Mouse (Mus musculus): ENCODE measurements at regions not wholly inside any gene's neighbourhood (a gene's known extent, or its start where the extent isn't known, plus 50 kb on each side); places are given as distances from the start of the nearest gene placed in this dataset.

- 86% methylated on average over 5 of the region's 5 CpGs for WGBS
- Histone ChIP-seq H3K27me3 (replicated peaks; ENCODE audit: control insufficient read depth, insufficient read depth, low read length) (no peaks in the 10 kb centered on the region), H3K4me3 (ENCODE audit: insufficient read depth, low read depth, low read length) (no peak overlapping the region), H3K4me1 (ENCODE audit: control insufficient read depth, insufficient read depth, low read length) (no peaks in the 10 kb centered on the region), H3K36me3 (ENCODE audit: control insufficient read depth, insufficient read depth, low read length) (no peaks in the 10 kb centered on the region), H3K27ac (ENCODE audit: insufficient read depth, low read depth, low read length) (no peak overlapping the region)
- TF ChIP-seq CTCF (conservative IDR thresholded peaks at IDR 0.05; ENCODE audit: insufficient read depth, insufficient read length, low read depth, low read length) (no peak), POLR2A (IDR thresholded peaks at IDR 0.05; ENCODE audit: low read depth, low read length) (no peak)
- DNase-seq: no peak
Measured at GRCm38 (mm10) chr1:143888065-143888464, 111.0 kb downstream of the Uchl5 start.

GRCm38 (mm10) chr1:143886014-143886413 is 108.9 kb downstream of the Uchl5 start:
- Histone ChIP-seq H3K4me3 (ENCODE audit: insufficient read depth, low read depth, low read length) (no peak overlapping the region), H3K27me3 (replicated peaks; ENCODE audit: control insufficient read depth, insufficient read depth, low read length) (no peaks in the 10 kb centered on the region), H3K36me3 (ENCODE audit: control insufficient read depth, insufficient read depth, low read length) (no peaks in the 10 kb centered on the region), H3K4me1 (ENCODE audit: control insufficient read depth, insufficient read depth, low read length) (no peaks in the 10 kb centered on the region), H3K27ac (ENCODE audit: insufficient read depth, low read depth, low read length) (no peak overlapping the region)
- no peak for TF ChIP-seq CTCF (conservative IDR thresholded peaks at IDR 0.05; ENCODE audit: insufficient read depth, insufficient read length, low read depth, low read length)
- TF ChIP-seq POLR2A (IDR thresholded peaks at IDR 0.05; ENCODE audit: low read depth, low read length): no peak
- DNase-seq: no peak
- WGBS: 51% methylated on average over 1 of the region's 1 CpGs

GRCm38 (mm10) chr1:143881192-143881591 is 104.1 kb downstream of the Uchl5 start:
- Histone ChIP-seq H3K27me3 (replicated peaks; ENCODE audit: control insufficient read depth, insufficient read depth, low read length) (no peaks in the 10 kb centered on the region), H3K27ac (ENCODE audit: insufficient read depth, low read depth, low read length) (no peak overlapping the region), H3K4me1 (ENCODE audit: control insufficient read depth, insufficient read depth, low read length) (no peaks in the 10 kb centered on the region), H3K4me3 (ENCODE audit: insufficient read depth, low read depth, low read length) (no peak overlapping the region), H3K36me3 (ENCODE audit: control insufficient read depth, insufficient read depth, low read length) (no peaks in the 10 kb centered on the region)
- no peak for DNase-seq
- TF ChIP-seq CTCF (conservative IDR thresholded peaks at IDR 0.05; ENCODE audit: insufficient read depth, insufficient read length, low read depth, low read length): no peak
- TF ChIP-seq POLR2A (IDR thresholded peaks at IDR 0.05; ENCODE audit: low read depth, low read length): no peak
- WGBS: 66% methylated on average over 6 of the region's 6 CpGs

- no peaks in the 10 kb centered on the region for H3K27me3 ChIP-seq (replicated peaks; ENCODE audit: control insufficient read depth, insufficient read depth, low read length)
- TF ChIP-seq POLR2A (IDR thresholded peaks at IDR 0.05; ENCODE audit: low read depth, low read length) (no peak), CTCF (conservative IDR thresholded peaks at IDR 0.05; ENCODE audit: insufficient read depth, insufficient read length, low read depth, low read length) (no peak)
- no peak for DNase-seq
- H3K36me3 ChIP-seq (ENCODE audit: control insufficient read depth, insufficient read depth, low read length): no peaks in the 10 kb centered on the region
- H3K4me1 ChIP-seq (ENCODE audit: control insufficient read depth, insufficient read depth, low read length): no peaks in the 10 kb centered on the region
- WGBS: 94% methylated on average over 5 of the region's 5 CpGs
- H3K27ac ChIP-seq (ENCODE audit: insufficient read depth, low read depth, low read length): no peak overlapping the region
- no peak overlapping the region for H3K4me3 ChIP-seq (ENCODE audit: insufficient read depth, low read depth, low read length)
Measured at GRCm38 (mm10) chr1:143879622-143880021, 102.5 kb downstream of the Uchl5 start.

- Histone ChIP-seq H3K36me3 (ENCODE audit: control insufficient read depth, insufficient read depth, low read length) (no peaks in the 10 kb centered on the region), H3K4me1 (ENCODE audit: control insufficient read depth, insufficient read depth, low read length) (no peaks in the 10 kb centered on the region), H3K27ac (ENCODE audit: insufficient read depth, low read depth, low read length) (no peak overlapping the region), H3K27me3 (replicated peaks; ENCODE audit: control insufficient read depth, insufficient read depth, low read length) (no peaks in the 10 kb centered on the region), H3K4me3 (ENCODE audit: insufficient read depth, low read depth, low read length) (no peak overlapping the region)
- no peak for DNase-seq
- 58% methylated on average over 2 of the region's 2 CpGs for WGBS
- no peak for TF ChIP-seq POLR2A (IDR thresholded peaks at IDR 0.05; ENCODE audit: low read depth, low read length)
- no peak for TF ChIP-seq CTCF (conservative IDR thresholded peaks at IDR 0.05; ENCODE audit: insufficient read depth, insufficient read length, low read depth, low read length)
Measured at GRCm38 (mm10) chr1:143878266-143878665, 101.2 kb downstream of the Uchl5 start.

- TF ChIP-seq POLR2A (IDR thresholded peaks at IDR 0.05; ENCODE audit: low read depth, low read length): no peak
- H3K27ac ChIP-seq (ENCODE audit: insufficient read depth, low read depth, low read length): no peak overlapping the region
- no peaks in the 10 kb centered on the region for H3K27me3 ChIP-seq (replicated peaks; ENCODE audit: control insufficient read depth, insufficient read depth, low read length)
- no peaks in the 10 kb centered on the region for H3K36me3 ChIP-seq (ENCODE audit: control insufficient read depth, insufficient read depth, low read length)
- H3K4me1 ChIP-seq (ENCODE audit: control insufficient read depth, insufficient read depth, low read length): no peaks in the 10 kb centered on the region
- no peak overlapping the region for H3K4me3 ChIP-seq (ENCODE audit: insufficient read depth, low read depth, low read length)
- WGBS: 69% methylated on average over 10 of the region's 10 CpGs
- no peak for DNase-seq
Measured at GRCm38 (mm10) chr1:143860319-143860718, 83.2 kb downstream of the Uchl5 start.

- no peak for TF ChIP-seq CTCF (conservative IDR thresholded peaks at IDR 0.05; ENCODE audit: insufficient read depth, insufficient read length, low read depth, low read length)
- TF ChIP-seq POLR2A (IDR thresholded peaks at IDR 0.05; ENCODE audit: low read depth, low read length): no peak
- Histone ChIP-seq H3K4me1 (ENCODE audit: control insufficient read depth, insufficient read depth, low read length) (no peaks in the 10 kb centered on the region), H3K27me3 (replicated peaks; ENCODE audit: control insufficient read depth, insufficient read depth, low read length) (no peaks in the 10 kb centered on the region), H3K4me3 (ENCODE audit: insufficient read depth, low read depth, low read length) (no peak overlapping the region), H3K27ac (ENCODE audit: insufficient read depth, low read depth, low read length) (no peak overlapping the region), H3K36me3 (ENCODE audit: control insufficient read depth, insufficient read depth, low read length) (no peaks in the 10 kb centered on the region)
- DNase-seq: no peak
Measured at GRCm38 (mm10) chr1:143858532-143858931, 81.5 kb downstream of the Uchl5 start.

Measured in kidney, adult 2 months (tissue).